Mouse (Mus musculus) stomach, postnatal 0 days (tissue): ENCODE data around the gene AW822073.
"Not testable (repeated sequence)": the region's sequence is repeated elsewhere in the genome, so short reads cannot be mapped to it uniquely, and the experiment has no call there.

Source experiments
- CTCF ChIP-seq: IDR thresholded peaks from 2 replicates; pipeline ENCODE4 v1.5.1; 2016; ENCODE audit warnings: antibody characterized with exemption, low read depth, mild to moderate bottlenecking, moderate library complexity
- EP300 ChIP-seq: optimal IDR thresholded peaks from 2 replicates; pipeline ENCODE3; 2016; ENCODE audit warnings: antibody characterized with exemption

GRCm38 (mm10) chr10:58233740-58234121 lies 9.0 kb upstream of the AW822073 start:
- TF ChIP-seq CTCF, EP300: not testable (repeated sequence)
